17 mouse cellular contexts compared by ENCODE assay signal in the genomic region with DNA sequence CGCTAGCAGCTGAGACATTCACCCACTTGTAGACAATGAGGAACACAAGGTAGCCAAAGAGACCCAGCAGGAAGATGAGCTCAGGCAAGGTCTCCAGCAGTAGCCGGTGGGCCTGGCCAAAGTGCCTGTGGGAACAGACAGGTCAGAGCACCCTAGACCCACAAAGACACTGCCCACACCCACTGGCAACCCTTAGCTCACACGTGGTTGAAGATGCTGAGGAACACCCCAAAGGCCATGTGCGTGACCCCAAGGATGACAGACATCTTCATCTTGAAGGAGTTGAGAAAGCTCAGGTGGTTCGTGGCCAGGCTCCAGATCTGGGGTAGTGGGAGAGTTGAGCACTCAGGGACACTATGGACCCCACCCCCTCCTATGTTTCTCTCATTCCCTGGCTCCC. TPM values are rescaled to one million over a fixed set of nuclear protein-coding genes. Genes with fewer than 3 reads are reported as not detected.
DNase-seq lines count a peak whose midpoint lies in the region; TF ChIP-seq lines count a peak whose summit lies in the region.
"Had no signal": no experiment of that assay in that cellular context is flagged by ENCODE, and none has a peak within 500 bp of the region (broad histone marks: within the 10 kb centered on the region; RNA-seq: fewer than 3 reads in every experiment).

No protein-coding gene starts in this region.

- DNase-seq in heart, adult 11 months, result peak; percentile 86
- DNase-seq in heart, adult 2 months, result no peak
- DNase-seq in spleen, adult 18-20 months, result no peak
- DNase-seq: adrenal gland, adult 2 months; adrenal gland, adult 8-10 months; adrenal gland, postnatal 10 days; adrenal gland, postnatal 14 days; adrenal gland, postnatal 25 days; adrenal gland, postnatal 36 days; B cell, adult 2 months; cerebellum, adult 11 months; cerebellum, adult 11-12 months; cerebellum, adult 18-20 months had no signal

- no peaks in the 10 kb centered on the region for H3K36me3 ChIP-seq in heart, adult 2 months (ENCODE audit: control insufficient read depth, insufficient read depth, low read length)
- H3K36me3 ChIP-seq in myocyte (ENCODE audit: control insufficient read depth, insufficient read depth), result peaks cover 74% of the 10 kb centered on the region

- WGBS in heart, adult 2 months, result 92% methylated on average over 5 of the region's 5 CpGs

- H3K79me2 ChIP-seq in heart, adult 2 months (replicated peaks; ENCODE audit: control insufficient read depth, insufficient read depth, low read length), result no peaks in the 10 kb centered on the region
- H3K79me2 ChIP-seq in myocyte (ENCODE audit: control insufficient read depth, insufficient read depth), result peaks cover under 1% of the 10 kb centered on the region

- no peak overlapping the region for H3K4me2 ChIP-seq in myocyte (ENCODE audit: low read depth)

- TF ChIP-seq CTCF in heart, adult 2 months (IDR thresholded peaks at IDR 0.05), result no peak

- no peak overlapping the region for H3K4me3 ChIP-seq in heart, adult 2 months
- no peak overlapping the region for H3K4me3 ChIP-seq in myocyte

- intact Hi-C loops in heart, adult 2 months (cut with DNase I), result no loop called here

- H3ac ChIP-seq in myocyte (ENCODE audit: control insufficient read depth, insufficient read length), result no peak overlapping the region

- no peak for TF ChIP-seq EP300 in heart, adult 2 months (IDR thresholded peaks at IDR 0.05; ENCODE audit: insufficient read depth, low read depth, low read length)

- no peak for TF ChIP-seq POLR2A in heart, adult 2 months (IDR thresholded peaks at IDR 0.05; ENCODE audit: insufficient read depth, low read depth, low read length)
- TF ChIP-seq POLR2A in myocyte (IDR thresholded peaks at IDR 0.05; ENCODE audit: insufficient read length, low read depth), result peak; percentile 1

- H3K9ac ChIP-seq in heart, adult 2 months (ENCODE audit: low read depth, low read length), result no peak overlapping the region

- no peak overlapping the region for H3K27ac ChIP-seq in heart, adult 2 months

- H3K27me3 ChIP-seq in heart, adult 2 months (ENCODE audit: control insufficient read depth, insufficient read depth, low read length), result no peaks in the 10 kb centered on the region
- no peaks in the 10 kb centered on the region for H3K27me3 ChIP-seq in myocyte (ENCODE audit: control insufficient read depth, insufficient read depth, insufficient read length)
- H3K27me3 ChIP-seq: CH12.LX, Patski had no signal

- 0 out of 2 replicates have a peak, but pooled peaks cover 1% of the 10 kb centered on the region for H3K4me1 ChIP-seq in heart, adult 2 months (ENCODE audit: control insufficient read depth, insufficient read depth, low read length)

TF ChIP-seq in myocyte, 11 proteins besides CTCF, POLR2A, EP300 and RAD21:
- TF ChIP-seq MAX (IDR thresholded peaks at IDR 0.05; ENCODE audit: low read depth) (no peak), REST (IDR thresholded peaks at IDR 0.05; ENCODE audit: insufficient read depth, insufficient read length) (no peak), POLR2AphosphoS2 (IDR thresholded peaks at IDR 0.05; ENCODE audit: insufficient read length, low read depth) (peak; percentile 75)

RNA-seq across cellular contexts. Expression of a gene that starts 9.4 kb away (rescaled TPM):
- total RNA-seq in heart, adult 2 months (2021), result 10 to 100 TPM in 1 of 2 experiments, 1 to 10 TPM in 1; 7.4 to 12.4 TPM
- 47.7 and 50.5 TPM in 2 replicates for polyA plus RNA-seq in heart, adult 2 months (2012; rRNA removed)
- polyA plus RNA-seq in myocyte (2012; fragmentation: generic; extraction: Trizol), result 50.9 TPM

RNA-seq across cellular contexts. Expression of a gene that starts 15.0 kb away (rescaled TPM):
- 100 to 1,000 TPM; 438 to 511 TPM for total RNA-seq in heart, adult 2 months (2021)
- 761 and 809 TPM in 2 replicates for polyA plus RNA-seq in heart, adult 2 months (2012; rRNA removed)
- polyA plus RNA-seq in myocyte (2012; fragmentation: generic; extraction: Trizol), result 482 TPM

RNA-seq across cellular contexts. Expression of a gene that starts 32.1 kb away (rescaled TPM):
- 1 to 10 TPM; 1.6 to 1.7 TPM for total RNA-seq in heart, adult 2 months (2021)
- 3.1 and 4.8 TPM in 2 replicates for polyA plus RNA-seq in heart, adult 2 months (2012; rRNA removed)
- 51.8 TPM for polyA plus RNA-seq in myocyte (2012; fragmentation: generic; extraction: Trizol)
- total RNA-seq: G1E had no signal
- polyA plus RNA-seq: G1E had no signal

RNA-seq across cellular contexts. Expression of a gene that starts 37.4 kb away (rescaled TPM):
- total RNA-seq in heart, adult 2 months (2021), result 10 to 100 TPM; 17.5 to 18.3 TPM
- polyA plus RNA-seq in heart, adult 2 months (2012; rRNA removed), result 38.1 and 45.5 TPM in 2 replicates
- polyA plus RNA-seq in myocyte (2012; fragmentation: generic; extraction: Trizol), result 4.0 TPM
- polyA plus RNA-seq: Patski had no signal

RNA-seq across cellular contexts. Expression of a gene that starts 46.0 kb away (rescaled TPM):
- 10 to 100 TPM; 10.7 to 12.5 TPM for total RNA-seq in heart, adult 2 months (2021)
- 9.5 and 14.1 TPM in 2 replicates for polyA plus RNA-seq in heart, adult 2 months (2012; rRNA removed)
- 35.5 TPM for polyA plus RNA-seq in myocyte (2012; fragmentation: generic; extraction: Trizol)
